Mouse (Mus musculus): ENCODE results near the gene Usp25.
A peak's percentile ranks its signal among the peaks of the same experiment; 100 is the strongest.

Usp25 gene

GRCm38 (mm10) chr16:77034751-77035150 lies 21.2 kb downstream of the Usp25 start:
- no peak for DNase-seq (ENCODE audit: low read depth)

- no peak for DNase-seq (ENCODE audit: low read depth)
Measured at GRCm38 (mm10) chr16:77041573-77041972, 28.1 kb downstream of the Usp25 start.

- DNase-seq (ENCODE audit: low read depth), result no peak
Measured at GRCm38 (mm10) chr16:77043499-77043898, 30.0 kb downstream of the Usp25 start.

GRCm38 (mm10) chr16:77054184-77054583 lies 40.7 kb downstream of the Usp25 start:
- no peak for DNase-seq (ENCODE audit: low read depth)

GRCm38 (mm10) chr16:77055519-77056159 lies 42.1 kb downstream of the Usp25 start:
- DNase-seq (ENCODE audit: low read depth), result no peak

- DNase-seq (ENCODE audit: low read depth), result no peak
Measured at GRCm38 (mm10) chr16:77056160-77056520, 42.6 kb downstream of the Usp25 start.

- DNase-seq (ENCODE audit: low read depth), result no peak
Measured at GRCm38 (mm10) chr16:77058567-77058966, 45.1 kb downstream of the Usp25 start.

GRCm38 (mm10) chr16:77060166-77060565 lies 46.7 kb downstream of the Usp25 start:
- no peak for DNase-seq (ENCODE audit: low read depth)

- DNase-seq (ENCODE audit: low read depth), result no peak
Measured at GRCm38 (mm10) chr16:77063916-77064315, 50.4 kb downstream of the Usp25 start.

GRCm38 (mm10) chr16:77076954-77077735 lies 63.6 kb downstream of the Usp25 start:
- no peak for DNase-seq (ENCODE audit: low read depth)

GRCm38 (mm10) chr16:77077736-77078005 lies 64.2 kb downstream of the Usp25 start:
- no peak for DNase-seq (ENCODE audit: low read depth)

GRCm38 (mm10) chr16:77084071-77084470 lies 70.6 kb downstream of the Usp25 start:
- no peak for DNase-seq (ENCODE audit: low read depth)

GRCm38 (mm10) chr16:77089806-77090205 lies 76.3 kb downstream of the Usp25 start:
- no peak for DNase-seq (ENCODE audit: low read depth)

GRCm38 (mm10) chr16:77093526-77093925 lies 80.0 kb downstream of the Usp25 start:
- no peak for DNase-seq (ENCODE audit: low read depth)

- peak; percentile 26 for DNase-seq (ENCODE audit: low read depth)
Measured at GRCm38 (mm10) chr16:77095017-77095551, 81.6 kb downstream of the Usp25 start.

- peak; percentile 66 for DNase-seq (ENCODE audit: low read depth)
Measured at GRCm38 (mm10) chr16:77099018-77099869, 85.7 kb downstream of the Usp25 start.

- no peak for DNase-seq (ENCODE audit: low read depth)
Measured at GRCm38 (mm10) chr16:77103637-77104264, 90.2 kb downstream of the Usp25 start.

GRCm38 (mm10) chr16:77111268-77111667 lies 97.8 kb downstream of the Usp25 start:
- DNase-seq (ENCODE audit: low read depth), result no peak

- DNase-seq (ENCODE audit: low read depth), result no peak
Measured at GRCm38 (mm10) chr16:77125908-77126307, 112.4 kb downstream of the Usp25 start.

- peak; percentile 16 for DNase-seq (ENCODE audit: low read depth)
Measured at GRCm38 (mm10) chr16:77128683-77129082, 115.2 kb downstream of the Usp25 start.

GRCm38 (mm10) chr16:77133055-77133454 lies 119.5 kb downstream of the Usp25 start:
- no peak for DNase-seq (ENCODE audit: low read depth)

- no peak for DNase-seq (ENCODE audit: low read depth)
Measured at GRCm38 (mm10) chr16:77140651-77141050, 127.1 kb downstream of the Usp25 start.
